Mouse (Mus musculus): ENCODE results near the gene Ank3. TPM values are rescaled to one million over a fixed set of nuclear protein-coding genes. Genes with fewer than 3 reads are reported as not detected.

The Ank3 gene
- polyA plus RNA-seq, 1 experiment from 2014 or later: 69.3 TPM

DNA sequence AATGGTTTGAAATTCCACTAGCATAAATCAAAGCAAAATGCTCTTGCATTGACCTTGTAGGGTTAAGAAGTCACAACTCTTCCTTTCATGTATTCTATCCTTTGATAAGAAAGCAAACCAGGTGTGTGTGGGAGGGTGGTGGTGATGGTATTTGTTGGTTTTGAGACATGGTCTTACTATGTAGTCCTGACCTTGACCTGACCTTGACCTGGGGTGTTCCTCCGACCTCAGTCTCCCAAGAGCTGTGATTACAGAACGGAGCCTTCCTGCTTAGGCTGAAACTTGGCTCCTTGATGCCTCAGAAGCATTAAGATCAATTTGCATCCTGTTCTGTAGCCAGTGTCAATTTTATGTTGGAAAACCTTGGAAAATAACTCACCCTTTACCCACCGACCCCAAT is 397.1 kb downstream of the Ank3 start:
- Histone ChIP-seq H3K36me3 (ENCODE audit: control insufficient read depth, insufficient read depth, low read length) (no peaks in the 10 kb centered on the region), H3K4me2 (ENCODE audit: low read length) (no peak overlapping the region), H3K4me3 (ENCODE audit: low read length) (no peak overlapping the region), H3K9me3 (ENCODE audit: control insufficient read depth, low read length) (no peaks in the 10 kb centered on the region), H3K27ac (ENCODE audit: low read depth, low read length) (no peak overlapping the region), H3K9ac (ENCODE audit: low read depth, low read length) (no peak overlapping the region), H3K27me3 (replicated peaks; ENCODE audit: control insufficient read depth, insufficient read depth, low read length) (no peaks in the 10 kb centered on the region), H3K4me1 (ENCODE audit: control insufficient read depth, insufficient read depth, low read depth, low read length) (peaks cover 6% of the 10 kb centered on the region)
- 73% methylated on average over 3 of the region's 3 CpGs for WGBS
- ATAC-seq: no peak

GRCm38 (mm10) chr10:69796421-69796886 is 397.9 kb downstream of the Ank3 start:
- H3K9ac ChIP-seq (ENCODE audit: low read depth, low read length): no peak overlapping the region
- no peak overlapping the region for H3K4me2 ChIP-seq (ENCODE audit: low read length)
- no peaks in the 10 kb centered on the region for H3K36me3 ChIP-seq (ENCODE audit: control insufficient read depth, insufficient read depth, low read length)
- H3K27ac ChIP-seq (ENCODE audit: low read depth, low read length): no peak overlapping the region
- H3K27me3 ChIP-seq (replicated peaks; ENCODE audit: control insufficient read depth, insufficient read depth, low read length): no peaks in the 10 kb centered on the region
- no peaks in the 10 kb centered on the region for H3K9me3 ChIP-seq (ENCODE audit: control insufficient read depth, low read length)
- ATAC-seq: no peak
- no peak overlapping the region for H3K4me3 ChIP-seq (ENCODE audit: low read length)
- 46% methylated on average over 8 of the region's 8 CpGs for WGBS
- H3K4me1 ChIP-seq (ENCODE audit: control insufficient read depth, insufficient read depth, low read depth, low read length): peaks cover 6% of the 10 kb centered on the region

DNA sequence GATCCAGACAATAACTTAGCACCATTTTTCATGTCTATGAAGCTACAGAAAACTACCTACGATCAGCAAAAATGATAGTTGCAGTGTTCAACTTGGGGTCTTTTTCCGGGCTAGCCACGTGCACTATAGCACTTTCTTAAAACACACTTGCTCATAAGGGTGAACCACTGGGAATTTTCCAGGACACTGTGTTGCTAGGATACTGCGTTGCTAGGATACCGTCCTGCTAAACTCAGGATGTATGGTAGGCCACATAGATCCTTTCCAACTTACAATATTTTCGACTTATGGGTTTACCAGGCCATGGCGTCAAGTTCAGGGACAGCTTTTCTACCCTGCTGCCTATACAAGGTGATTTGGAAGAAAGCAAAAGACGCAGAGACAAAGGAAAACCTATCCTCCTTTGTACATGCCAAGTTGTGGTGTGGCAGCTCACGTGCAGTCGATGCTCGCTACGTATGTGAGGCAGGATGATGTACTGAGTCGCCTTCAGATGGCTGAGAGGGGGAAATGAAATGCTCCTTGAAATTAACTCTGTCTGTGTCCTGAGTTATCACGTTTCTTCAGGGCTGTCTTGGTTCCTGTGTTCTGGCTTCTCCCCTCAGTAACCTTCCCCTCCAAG is 404.7 kb downstream of the Ank3 start:
- H3K4me1 ChIP-seq (ENCODE audit: control insufficient read depth, insufficient read depth, low read depth, low read length): peaks cover 21% of the 10 kb centered on the region
- WGBS: 40% methylated on average over 14 of the region's 14 CpGs
- H3K9me3 ChIP-seq (ENCODE audit: control insufficient read depth, low read length): no peaks in the 10 kb centered on the region
- ATAC-seq: peak; percentile 74
- H3K36me3 ChIP-seq (ENCODE audit: control insufficient read depth, insufficient read depth, low read length): no peaks in the 10 kb centered on the region
- peak overlapping the region; percentile 75 for H3K27ac ChIP-seq (ENCODE audit: low read depth, low read length)
- no peaks in the 10 kb centered on the region for H3K27me3 ChIP-seq (replicated peaks; ENCODE audit: control insufficient read depth, insufficient read depth, low read length)
- no peak overlapping the region; the same call in 1 of the 2 replicates for H3K4me2 ChIP-seq (ENCODE audit: low read length)
- peak overlapping the region; percentile 9; the same call in 1 of the 2 replicates for H3K9ac ChIP-seq (ENCODE audit: low read depth, low read length)
- H3K4me3 ChIP-seq (ENCODE audit: low read length): no peak overlapping the region

DNA sequence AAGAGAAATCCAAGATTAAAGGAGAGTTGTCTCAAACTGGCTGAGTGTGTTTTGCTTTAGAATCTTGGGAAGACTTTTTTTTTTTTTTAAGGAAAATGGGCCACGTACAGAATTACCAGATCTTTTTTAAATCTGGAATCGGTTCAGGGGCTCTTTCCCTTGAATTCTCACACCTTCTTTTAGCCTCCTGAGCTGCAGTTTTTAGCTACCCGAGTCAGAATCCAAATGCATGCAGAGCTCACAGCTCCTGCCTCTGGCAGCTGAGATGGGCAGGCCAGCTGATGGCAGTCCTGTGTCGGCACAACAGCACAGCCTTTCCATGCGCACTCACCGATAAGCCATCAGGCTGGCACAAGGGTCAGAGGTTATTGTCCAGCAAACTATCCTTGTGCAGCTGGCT is 406.0 kb downstream of the Ank3 start:
- Histone ChIP-seq H3K9ac (ENCODE audit: low read depth, low read length) (no peak overlapping the region), H3K36me3 (ENCODE audit: control insufficient read depth, insufficient read depth, low read length) (peaks cover 4% of the 10 kb centered on the region; the same call in 1 of the 2 replicates), H3K9me3 (ENCODE audit: control insufficient read depth, low read length) (no peaks in the 10 kb centered on the region), H3K4me1 (ENCODE audit: control insufficient read depth, insufficient read depth, low read depth, low read length) (peaks cover 21% of the 10 kb centered on the region), H3K4me2 (ENCODE audit: low read length) (no peak overlapping the region), H3K4me3 (ENCODE audit: low read length) (no peak overlapping the region), H3K27ac (ENCODE audit: low read depth, low read length) (no peak overlapping the region), H3K27me3 (replicated peaks; ENCODE audit: control insufficient read depth, insufficient read depth, low read length) (no peaks in the 10 kb centered on the region)
- WGBS: 55% methylated on average over 6 of the region's 6 CpGs
- ATAC-seq: no peak

- no peaks in the 10 kb centered on the region for H3K27me3 ChIP-seq (replicated peaks; ENCODE audit: control insufficient read depth, insufficient read depth, low read length)
Measured at GRCm38 (mm10) chr10:69810785-69811184, 412.2 kb downstream of the Ank3 start.

DNA sequence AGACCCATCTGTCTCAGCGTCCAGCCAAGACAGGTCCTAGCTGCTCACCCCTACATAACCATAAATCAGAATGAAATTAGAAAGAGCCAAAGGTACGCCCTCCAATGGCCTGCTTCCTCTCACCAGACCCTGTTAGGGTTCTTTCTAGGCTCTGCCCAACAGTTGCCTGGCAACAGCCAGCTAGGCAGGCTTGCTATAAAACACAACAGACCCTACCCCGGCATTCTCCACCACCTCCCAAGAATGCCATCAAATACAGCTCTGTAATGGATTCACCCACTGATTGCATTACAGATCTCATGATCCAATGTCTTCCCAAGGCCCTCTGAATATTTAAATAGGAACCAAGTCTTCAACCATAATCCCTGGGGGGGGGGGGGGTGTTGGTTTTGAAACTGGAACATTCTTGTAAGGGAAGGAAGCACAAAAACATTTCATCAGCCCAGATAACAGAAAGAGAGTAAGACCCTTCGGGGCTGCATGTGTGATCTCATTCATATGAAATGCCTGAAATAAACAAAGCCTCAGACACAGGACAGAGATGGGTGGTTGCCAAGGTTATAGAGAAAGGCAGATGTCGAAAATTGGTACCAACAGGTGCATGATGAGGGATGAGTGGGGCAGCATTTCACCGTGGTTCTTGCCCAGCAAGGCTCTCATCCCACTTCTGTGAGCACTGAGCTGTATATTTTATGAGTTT is 415.4 kb downstream of the Ank3 start:
- no peak overlapping the region for H3K9ac ChIP-seq (ENCODE audit: low read depth, low read length)
- 52% methylated on average over 6 of the region's 6 CpGs for WGBS
- peaks cover 4% of the 10 kb centered on the region for H3K4me1 ChIP-seq (ENCODE audit: control insufficient read depth, insufficient read depth, low read depth, low read length)
- H3K4me2 ChIP-seq (ENCODE audit: low read length): no peak overlapping the region
- no peaks in the 10 kb centered on the region for H3K27me3 ChIP-seq (replicated peaks; ENCODE audit: control insufficient read depth, insufficient read depth, low read length)
- H3K4me3 ChIP-seq (ENCODE audit: low read length): no peak overlapping the region
- H3K27ac ChIP-seq (ENCODE audit: low read depth, low read length): no peak overlapping the region
- H3K9me3 ChIP-seq (ENCODE audit: control insufficient read depth, low read length): no peaks in the 10 kb centered on the region
- 0 out of 2 replicates have a peak, but pooled peaks have one; percentile 57 for ATAC-seq
- H3K36me3 ChIP-seq (ENCODE audit: control insufficient read depth, insufficient read depth, low read length): peaks cover 4% of the 10 kb centered on the region; the same call in 1 of the 2 replicates

More at GRCm38 (mm10) chr10:69810785-69811184, 412.2 kb downstream of the Ank3 start:
- no peaks in the 10 kb centered on the region for H3K9me3 ChIP-seq (ENCODE audit: control insufficient read depth, low read length)
- no peak overlapping the region for H3K27ac ChIP-seq (ENCODE audit: low read depth, low read length)
- WGBS: 81% methylated on average over 8 of the region's 8 CpGs
- no peak overlapping the region for H3K9ac ChIP-seq (ENCODE audit: low read depth, low read length)
- no peak overlapping the region for H3K4me3 ChIP-seq (ENCODE audit: low read length)
- peaks cover 6% of the 10 kb centered on the region for H3K4me1 ChIP-seq (ENCODE audit: control insufficient read depth, insufficient read depth, low read depth, low read length)
- H3K4me2 ChIP-seq (ENCODE audit: low read length): no peak overlapping the region
- peaks cover 7% of the 10 kb centered on the region; the same call in 1 of the 2 replicates for H3K36me3 ChIP-seq (ENCODE audit: control insufficient read depth, insufficient read depth, low read length)
- no peak for ATAC-seq

- ATAC-seq: no peak
- H3K9me3 ChIP-seq (ENCODE audit: control insufficient read depth, low read length): no peaks in the 10 kb centered on the region
- no peak overlapping the region for H3K4me3 ChIP-seq (ENCODE audit: low read length)
- H3K27ac ChIP-seq (ENCODE audit: low read depth, low read length): no peak overlapping the region
- 92% methylated on average over 7 of the region's 7 CpGs for WGBS
- no peak overlapping the region for H3K9ac ChIP-seq (ENCODE audit: low read depth, low read length)
- no peaks in the 10 kb centered on the region for H3K27me3 ChIP-seq (replicated peaks; ENCODE audit: control insufficient read depth, insufficient read depth, low read length)
- no peak overlapping the region for H3K4me2 ChIP-seq (ENCODE audit: low read length)
- H3K36me3 ChIP-seq (ENCODE audit: control insufficient read depth, insufficient read depth, low read length): peaks cover 3% of the 10 kb centered on the region; the same call in 1 of the 2 replicates
- H3K4me1 ChIP-seq (ENCODE audit: control insufficient read depth, insufficient read depth, low read depth, low read length): no peaks in the 10 kb centered on the region
Measured at GRCm38 (mm10) chr10:69821245-69821644, 422.7 kb downstream of the Ank3 start.

DNA sequence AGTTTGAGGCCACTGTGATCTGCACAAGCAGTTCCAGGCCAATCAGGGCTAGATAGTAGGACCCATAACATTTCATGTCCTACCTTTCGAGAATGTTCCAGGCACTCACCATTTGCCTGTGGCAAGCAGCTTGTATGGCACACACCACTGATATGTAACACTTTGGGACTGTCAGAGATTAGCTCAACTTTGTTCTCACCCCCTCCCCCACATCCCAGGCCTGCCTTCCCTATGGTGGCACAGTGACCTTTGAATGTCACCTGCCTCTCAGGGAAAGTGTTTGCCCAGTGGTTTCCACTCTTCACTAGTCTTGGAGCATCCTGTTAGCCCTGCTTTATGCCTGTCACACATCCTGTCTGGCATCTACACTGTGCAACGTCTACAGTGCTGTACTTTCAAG is 430.2 kb downstream of the Ank3 start:
- Histone ChIP-seq H3K36me3 (ENCODE audit: control insufficient read depth, insufficient read depth, low read length) (no peaks in the 10 kb centered on the region), H3K27me3 (replicated peaks; ENCODE audit: control insufficient read depth, insufficient read depth, low read length) (no peaks in the 10 kb centered on the region), H3K9me3 (ENCODE audit: control insufficient read depth, low read length) (no peaks in the 10 kb centered on the region), H3K4me2 (ENCODE audit: low read length) (no peak overlapping the region), H3K9ac (ENCODE audit: low read depth, low read length) (no peak overlapping the region), H3K27ac (ENCODE audit: low read depth, low read length) (no peak overlapping the region), H3K4me3 (ENCODE audit: low read length) (no peak overlapping the region), H3K4me1 (ENCODE audit: control insufficient read depth, insufficient read depth, low read depth, low read length) (no peaks in the 10 kb centered on the region)
- 74% methylated on average over 2 of the region's 2 CpGs for WGBS
- ATAC-seq: no peak

DNA sequence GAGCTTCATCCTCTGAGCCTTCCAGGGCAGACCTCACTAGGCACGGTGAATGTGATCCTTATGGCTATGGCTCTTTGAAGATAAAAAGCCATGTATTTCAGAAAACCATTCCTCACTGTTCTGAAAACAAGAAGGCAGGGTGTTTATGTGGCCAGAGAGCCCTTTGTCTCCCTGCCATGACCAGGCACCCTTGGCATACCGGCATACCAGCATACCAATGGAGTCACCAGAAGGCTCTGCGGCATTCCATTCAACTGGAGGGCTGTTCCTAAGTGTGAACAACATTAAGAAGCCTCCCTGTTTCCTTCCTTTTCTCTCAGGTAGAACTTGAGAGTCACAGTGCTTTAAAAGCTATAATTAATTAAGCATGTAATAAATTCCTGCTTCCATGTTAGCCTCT is 430.7 kb downstream of the Ank3 start:
- Histone ChIP-seq H3K27ac (ENCODE audit: low read depth, low read length) (no peak overlapping the region; the same call in 1 of the 2 replicates), H3K4me3 (ENCODE audit: low read length) (no peak overlapping the region), H3K4me1 (ENCODE audit: control insufficient read depth, insufficient read depth, low read depth, low read length) (no peaks in the 10 kb centered on the region), H3K27me3 (replicated peaks; ENCODE audit: control insufficient read depth, insufficient read depth, low read length) (no peaks in the 10 kb centered on the region), H3K36me3 (ENCODE audit: control insufficient read depth, insufficient read depth, low read length) (no peaks in the 10 kb centered on the region), H3K9me3 (ENCODE audit: control insufficient read depth, low read length) (no peaks in the 10 kb centered on the region), H3K4me2 (ENCODE audit: low read length) (no peak overlapping the region), H3K9ac (ENCODE audit: low read depth, low read length) (no peak overlapping the region)
- 75% methylated on average over 3 of the region's 3 CpGs for WGBS
- ATAC-seq: no peak

Measured in hindbrain, embryonic 16.5 days (tissue).